Mouse (Mus musculus): Measurements from ENCODE around the gene Wnt1. TPM values are rescaled to one million over a fixed set of nuclear protein-coding genes. Genes with fewer than 3 reads are reported as not detected.

Wnt1 gene
- polyA plus RNA-seq, 1 experiment from 2014 or later: 14.0 TPM

DNA sequence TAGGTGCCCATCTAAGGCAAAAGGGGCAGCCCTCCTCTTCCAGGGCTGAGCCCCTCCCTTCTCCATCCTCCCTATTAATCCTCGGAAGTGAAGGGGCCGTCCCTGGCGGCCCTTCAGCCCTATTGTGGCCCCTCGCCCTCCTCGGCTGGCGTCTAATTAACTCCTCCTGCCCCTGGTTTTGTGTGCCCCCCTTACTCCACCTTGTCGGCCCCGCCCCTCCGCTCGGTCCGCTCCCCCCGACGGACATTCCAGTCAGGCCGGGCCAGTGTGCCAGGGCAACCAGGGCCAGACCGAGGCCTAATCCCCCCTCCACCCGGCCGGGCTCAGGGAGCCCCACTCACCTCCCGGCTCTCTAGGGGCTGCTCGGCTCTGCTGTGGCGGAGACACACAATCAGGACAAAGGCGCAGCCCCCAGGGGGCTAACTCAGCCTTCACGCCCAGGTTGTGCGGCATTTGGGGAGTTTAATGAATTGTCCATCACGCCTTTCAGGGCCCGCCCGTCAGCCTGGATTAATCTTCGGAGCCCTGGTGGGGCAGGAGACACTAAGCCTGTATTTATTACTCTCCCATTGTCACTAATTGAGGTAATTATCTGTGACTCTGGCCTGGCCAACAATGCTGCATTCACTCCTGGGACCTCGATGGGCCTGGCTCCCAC is 8.3 kb downstream of the Wnt1 start:
- peak overlapping the region; percentile 13; the same call in 1 of the 2 replicates for H3K9ac ChIP-seq (ENCODE audit: low read length)
- no peaks in the 10 kb centered on the region for H3K36me3 ChIP-seq (ENCODE audit: control insufficient read depth, insufficient read depth, low read length)
- peaks cover 35% of the 10 kb centered on the region for H3K4me1 ChIP-seq (ENCODE audit: control insufficient read depth, insufficient read depth, low read length)
- H3K4me2 ChIP-seq: peak overlapping the region; percentile 1; the same call in 1 of the 2 replicates
- WGBS: under 1% methylated on average over 27 of the region's 28 CpGs
- ATAC-seq (ENCODE audit: low FRiP score) (peak; percentile 97), DNase-seq (ENCODE audit: low spot score, missing footprints) (peak; percentile 98)
- peaks cover 91% of the 10 kb centered on the region for H3K27me3 ChIP-seq (ENCODE audit: control insufficient read depth, insufficient read depth, low read length)
- peak overlapping the region; percentile 40; the same call in 1 of the 2 replicates for H3K27ac ChIP-seq (ENCODE audit: low read depth, low read length)
- H3K9me3 ChIP-seq (ENCODE audit: control insufficient read depth, low read length): no peaks in the 10 kb centered on the region
- no peak overlapping the region for H3K4me3 ChIP-seq (ENCODE audit: low read depth, low read length)

- 45% methylated on average over 3 of the region's 3 CpGs for WGBS
- DNase-seq (ENCODE audit: low spot score, missing footprints) (peak; percentile 92), ATAC-seq (ENCODE audit: low FRiP score) (no peak)
- Histone ChIP-seq H3K27ac (ENCODE audit: low read depth, low read length) (peak overlapping the region; percentile 40; the same call in 1 of the 2 replicates), H3K9me3 (ENCODE audit: control insufficient read depth, low read length) (no peaks in the 10 kb centered on the region), H3K4me3 (ENCODE audit: low read depth, low read length) (no peak overlapping the region), H3K4me2 (no peak overlapping the region), H3K9ac (ENCODE audit: low read length) (no peak overlapping the region), H3K4me1 (ENCODE audit: control insufficient read depth, insufficient read depth, low read length) (peaks cover 31% of the 10 kb centered on the region), H3K36me3 (ENCODE audit: control insufficient read depth, insufficient read depth, low read length) (no peaks in the 10 kb centered on the region), H3K27me3 (ENCODE audit: control insufficient read depth, insufficient read depth, low read length) (peaks cover 91% of the 10 kb centered on the region)
Measured at GRCm38 (mm10) chr15:98798903-98799302, 9.2 kb downstream of the Wnt1 start.

GRCm38 (mm10) chr15:98799396-98799795 is 9.7 kb downstream of the Wnt1 start:
- Histone ChIP-seq H3K9me3 (ENCODE audit: control insufficient read depth, low read length) (no peaks in the 10 kb centered on the region), H3K36me3 (ENCODE audit: control insufficient read depth, insufficient read depth, low read length) (no peaks in the 10 kb centered on the region), H3K4me1 (ENCODE audit: control insufficient read depth, insufficient read depth, low read length) (peaks cover 31% of the 10 kb centered on the region), H3K4me2 (no peak overlapping the region), H3K9ac (ENCODE audit: low read length) (no peak overlapping the region), H3K27ac (ENCODE audit: low read depth, low read length) (no peak overlapping the region), H3K27me3 (ENCODE audit: control insufficient read depth, insufficient read depth, low read length) (peaks cover 91% of the 10 kb centered on the region), H3K4me3 (ENCODE audit: low read depth, low read length) (no peak overlapping the region)
- DNase-seq (ENCODE audit: low spot score, missing footprints) (peak; percentile 100), ATAC-seq (ENCODE audit: low FRiP score) (no peak)
- 12% methylated on average over 12 of the region's 12 CpGs for WGBS

- DNase-seq (ENCODE audit: low spot score, missing footprints) (no peak), ATAC-seq (ENCODE audit: low FRiP score) (no peak)
- H3K4me1 ChIP-seq (ENCODE audit: control insufficient read depth, insufficient read depth, low read length): peaks cover 26% of the 10 kb centered on the region
- H3K27me3 ChIP-seq (ENCODE audit: control insufficient read depth, insufficient read depth, low read length): peaks cover 95% of the 10 kb centered on the region
- H3K36me3 ChIP-seq (ENCODE audit: control insufficient read depth, insufficient read depth, low read length): no peaks in the 10 kb centered on the region
- H3K9me3 ChIP-seq (ENCODE audit: control insufficient read depth, low read length): no peaks in the 10 kb centered on the region
- H3K4me2 ChIP-seq: no peak overlapping the region
- H3K27ac ChIP-seq (ENCODE audit: low read depth, low read length): no peak overlapping the region
- H3K9ac ChIP-seq (ENCODE audit: low read length): no peak overlapping the region
- 7% methylated on average over 8 of the region's 8 CpGs for WGBS
- H3K4me3 ChIP-seq (ENCODE audit: low read depth, low read length): no peak overlapping the region
Measured at GRCm38 (mm10) chr15:98802926-98803325, 13.3 kb downstream of the Wnt1 start.

GRCm38 (mm10) chr15:98804054-98804453 is 14.4 kb downstream of the Wnt1 start:
- H3K36me3 ChIP-seq (ENCODE audit: control insufficient read depth, insufficient read depth, low read length): no peaks in the 10 kb centered on the region
- no peak overlapping the region for H3K27ac ChIP-seq (ENCODE audit: low read depth, low read length)
- ATAC-seq (ENCODE audit: low FRiP score): peak; percentile 23; the same call in 1 of the 2 replicates
- DNase-seq (ENCODE audit: low spot score, missing footprints): peak; percentile 100
- peaks cover 99% of the 10 kb centered on the region for H3K27me3 ChIP-seq (ENCODE audit: control insufficient read depth, insufficient read depth, low read length)
- no peaks in the 10 kb centered on the region for H3K9me3 ChIP-seq (ENCODE audit: control insufficient read depth, low read length)
- H3K4me1 ChIP-seq (ENCODE audit: control insufficient read depth, insufficient read depth, low read length): peaks cover 22% of the 10 kb centered on the region
- H3K4me3 ChIP-seq (ENCODE audit: low read depth, low read length): no peak overlapping the region
- H3K9ac ChIP-seq (ENCODE audit: low read length): no peak overlapping the region
- WGBS: 1% methylated on average over 32 of the region's 32 CpGs
- no peak overlapping the region for H3K4me2 ChIP-seq

DNA sequence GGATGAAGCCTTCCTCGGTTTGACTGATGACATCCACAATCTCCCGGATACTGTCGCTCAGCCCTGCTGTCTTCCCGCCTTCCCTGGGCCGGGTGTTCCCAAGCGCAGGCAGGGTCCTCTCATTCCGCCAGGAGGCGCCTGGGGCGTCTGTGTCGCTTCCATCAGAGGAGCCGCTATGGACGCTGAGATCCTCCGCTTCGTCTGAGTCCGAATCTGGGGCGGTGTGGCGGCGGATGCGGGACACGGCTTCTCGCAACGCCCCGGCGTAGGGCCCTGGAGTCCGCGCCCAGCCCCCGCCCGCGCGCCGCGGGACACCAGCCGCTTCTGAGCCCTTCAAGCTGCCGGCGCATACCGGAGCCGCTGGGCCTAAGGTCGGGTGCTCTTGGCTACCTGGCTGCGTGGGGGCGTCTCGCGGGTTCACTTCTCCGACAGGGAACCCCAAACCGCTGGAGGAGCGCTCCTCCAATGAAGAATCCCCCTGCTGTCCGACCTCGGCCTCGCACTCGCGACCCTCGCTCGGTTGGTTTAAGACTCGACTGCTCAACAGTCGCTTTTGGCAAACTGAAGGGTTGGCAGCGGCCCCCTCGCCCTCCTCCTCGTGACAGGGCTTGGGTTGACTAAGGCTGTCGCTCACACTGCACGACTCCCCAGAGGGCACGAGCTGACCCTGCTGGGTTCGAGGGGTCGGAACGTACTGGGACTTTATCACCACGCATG is 15.8 kb downstream of the Wnt1 start:
- Histone ChIP-seq H3K27me3 (ENCODE audit: control insufficient read depth, insufficient read depth, low read length) (peaks cover 96% of the 10 kb centered on the region), H3K27ac (ENCODE audit: low read depth, low read length) (no peak overlapping the region), H3K4me1 (ENCODE audit: control insufficient read depth, insufficient read depth, low read length) (peaks cover 19% of the 10 kb centered on the region), H3K4me3 (ENCODE audit: low read depth, low read length) (peak overlapping the region; percentile 30), H3K9ac (ENCODE audit: low read length) (peak overlapping the region; percentile 55), H3K4me2 (peak overlapping the region; percentile 55), H3K9me3 (ENCODE audit: control insufficient read depth, low read length) (no peaks in the 10 kb centered on the region), H3K36me3 (ENCODE audit: control insufficient read depth, insufficient read depth, low read length) (no peaks in the 10 kb centered on the region)
- WGBS: under 1% methylated on average over 64 of the region's 64 CpGs
- peak; percentile 97 for DNase-seq (ENCODE audit: low spot score, missing footprints)
- ATAC-seq (ENCODE audit: low FRiP score): peak; percentile 66

DNA sequence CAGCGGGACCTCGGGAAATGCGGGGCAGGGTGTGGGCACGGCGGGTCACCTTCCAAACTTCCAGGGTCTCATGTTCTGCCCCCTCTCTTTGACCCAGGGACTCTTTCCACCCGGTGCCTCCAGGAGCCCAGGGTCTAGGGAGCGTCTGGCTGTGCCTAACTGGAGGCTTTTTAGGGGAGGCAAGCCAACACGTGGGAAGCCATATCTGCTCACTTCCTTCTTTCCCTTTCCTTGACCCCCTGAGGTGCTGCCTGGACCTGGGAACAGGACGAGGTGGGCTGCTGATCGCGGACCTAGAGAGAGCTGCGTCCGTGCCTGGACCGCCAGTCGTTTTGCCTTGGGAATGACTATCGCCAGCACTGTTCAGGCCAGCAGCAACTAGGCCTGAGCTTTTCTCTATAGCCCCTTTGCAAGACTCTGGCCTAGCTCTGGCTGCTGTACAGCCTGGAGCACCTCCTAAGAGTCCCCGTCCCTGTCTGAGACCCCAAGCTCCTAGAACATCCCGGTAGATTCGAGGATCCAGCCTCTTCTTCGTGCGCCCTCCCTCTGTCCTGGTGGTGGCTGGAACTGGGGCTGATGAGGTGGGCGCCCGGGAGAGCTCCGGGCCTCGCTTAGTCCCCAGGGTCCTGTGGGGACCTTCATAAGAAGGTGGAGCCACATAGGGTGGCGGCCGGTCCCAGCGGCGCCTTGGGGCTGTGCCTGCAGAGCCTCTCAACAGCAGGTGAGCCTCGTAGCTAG is 16.6 kb downstream of the Wnt1 start:
- H3K4me2 ChIP-seq: peak overlapping the region; percentile 55
- H3K9me3 ChIP-seq (ENCODE audit: control insufficient read depth, low read length): no peaks in the 10 kb centered on the region
- H3K27ac ChIP-seq (ENCODE audit: low read depth, low read length): no peak overlapping the region
- H3K4me3 ChIP-seq (ENCODE audit: low read depth, low read length): peak overlapping the region; percentile 30
- H3K36me3 ChIP-seq (ENCODE audit: control insufficient read depth, insufficient read depth, low read length): no peaks in the 10 kb centered on the region
- peak overlapping the region; percentile 22 for H3K9ac ChIP-seq (ENCODE audit: low read length)
- H3K4me1 ChIP-seq (ENCODE audit: control insufficient read depth, insufficient read depth, low read length): peaks cover 19% of the 10 kb centered on the region
- peaks cover 88% of the 10 kb centered on the region for H3K27me3 ChIP-seq (ENCODE audit: control insufficient read depth, insufficient read depth, low read length)
- WGBS: 3% methylated on average over 30 of the region's 30 CpGs
- ATAC-seq (ENCODE audit: low FRiP score): peak; percentile 19; the same call in 1 of the 2 replicates
- peak; percentile 95 for DNase-seq (ENCODE audit: low spot score, missing footprints)

GRCm38 (mm10) chr15:98806809-98807770 is 17.4 kb downstream of the Wnt1 start:
- H3K4me3 ChIP-seq (ENCODE audit: low read depth, low read length): peak overlapping the region; percentile 30
- peak overlapping the region; percentile 44 for H3K4me2 ChIP-seq
- H3K9ac ChIP-seq (ENCODE audit: low read length): peak overlapping the region; percentile 22
- H3K4me1 ChIP-seq (ENCODE audit: control insufficient read depth, insufficient read depth, low read length): peaks cover 19% of the 10 kb centered on the region
- no peaks in the 10 kb centered on the region for H3K36me3 ChIP-seq (ENCODE audit: control insufficient read depth, insufficient read depth, low read length)
- no peak for ATAC-seq (ENCODE audit: low FRiP score)
- H3K9me3 ChIP-seq (ENCODE audit: control insufficient read depth, low read length): no peaks in the 10 kb centered on the region
- WGBS: 1% methylated on average over 53 of the region's 58 CpGs
- DNase-seq (ENCODE audit: low spot score, missing footprints): peak; percentile 92
- H3K27me3 ChIP-seq (ENCODE audit: control insufficient read depth, insufficient read depth, low read length): peaks cover 80% of the 10 kb centered on the region
- H3K27ac ChIP-seq (ENCODE audit: low read depth, low read length): no peak overlapping the region

All from midbrain, embryonic 11.5 days (tissue).